ENCODE assay signal across 11 mouse cellular contexts in the genomic region with DNA sequence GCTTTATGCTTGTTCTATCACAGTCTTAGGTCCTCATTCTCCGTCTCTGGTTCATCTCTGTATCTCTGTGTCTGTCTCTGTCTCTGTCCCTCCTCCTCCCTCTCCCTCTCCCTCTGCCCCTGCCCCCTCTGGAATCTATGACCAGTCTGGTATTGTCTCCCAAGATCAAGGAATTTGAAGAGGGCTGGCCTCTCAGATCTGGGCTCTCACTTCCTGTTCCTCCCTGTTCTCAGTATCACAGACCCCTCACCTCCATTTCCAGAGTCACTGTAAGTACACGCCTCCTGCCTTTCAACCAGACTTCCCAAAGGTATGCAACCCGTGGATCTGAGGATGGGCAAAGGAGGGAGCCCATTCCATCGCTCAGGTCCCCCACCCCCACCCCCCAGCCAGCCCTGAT.
"Had no signal": no experiment of that assay in that cellular context is flagged by ENCODE, and none has a peak within 500 bp of the region (broad histone marks: within the 10 kb centered on the region; RNA-seq: fewer than 3 reads in every experiment).

No protein-coding gene starts in this region.

- H3K27ac ChIP-seq: liver, embryonic 15.5 days; midbrain, embryonic 12.5 days had no signal

- ATAC-seq: lung, postnatal 0 days; midbrain, embryonic 16.5 days had no signal

- H3K36me3 ChIP-seq: liver, embryonic 15.5 days; midbrain, embryonic 12.5 days had no signal

- DNase-seq: kidney, postnatal 14 days; left cerebral cortex, postnatal 4 days; lung, adult 2 months; lung, postnatal 36 days; right cerebral cortex, postnatal 14 days; thymus, postnatal 14 days had no signal

- H3K9me3 ChIP-seq: liver, embryonic 15.5 days; midbrain, embryonic 12.5 days had no signal

- H3K9ac ChIP-seq: liver, embryonic 15.5 days; midbrain, embryonic 12.5 days had no signal

- H3K4me2 ChIP-seq: liver, embryonic 11.5 days; liver, embryonic 15.5 days; midbrain, embryonic 12.5 days had no signal

- H3K4me3 ChIP-seq: liver, embryonic 15.5 days; midbrain, embryonic 12.5 days had no signal
